Mouse (Mus musculus) limb, embryonic 14.5 days (tissue): ENCODE measurements around the gene Mob3b. TPM values are rescaled to one million over a fixed set of nuclear protein-coding genes. Genes with fewer than 3 reads are reported as not detected.

ENCODE experiments used
- ATAC-seq: fragments of 200-750 bp; cut with Nextera tagmentation; 2 replicates; pipeline ENCODE4 v1.8.0; 2017; ENCODE audit warnings: low read depth, moderate number of reproducible peaks, moderate TSS enrichment; ENCODE audit not compliant: low FRiP score
- DNase-seq: peaks from one replicate; pipeline ENCODE4 v3.0.0-alpha.2; 2015; ENCODE audit warnings: low spot score
- H3K27ac ChIP-seq: fragments of 300-500 bp; sonication (generic); replicated peaks from 2 replicates; pipeline ENCODE4 v1.5.1; 2014; ENCODE audit warnings: low read depth, mild to moderate bottlenecking, low read length, moderate library complexity, mixed read lengths
- H3K27me3 ChIP-seq: fragments of 300-500 bp; sonication (generic); 2 replicates; pipeline ENCODE4 v1.6.1; 2014; ENCODE audit warnings: low read length, mixed read lengths; ENCODE audit not compliant: control insufficient read depth, insufficient read depth
- H3K36me3 ChIP-seq: fragments of 300-500 bp; sonication (generic); 2 replicates; pipeline ENCODE4 v1.6.1; 2014; ENCODE audit warnings: mild to moderate bottlenecking, low read length, moderate library complexity, mixed read lengths; ENCODE audit not compliant: control insufficient read depth, insufficient read depth
- H3K4me1 ChIP-seq: fragments of 300-500 bp; sonication (generic); 2 replicates; pipeline ENCODE4 v1.6.1; 2014; ENCODE audit warnings: antibody characterized with exemption, low read length, mixed read lengths; ENCODE audit not compliant: control insufficient read depth, insufficient read depth
- H3K4me2 ChIP-seq: fragments of 300-500 bp; sonication (generic); replicated peaks from 2 replicates; pipeline ENCODE4 v1.6.1; 2014; ENCODE audit warnings: low read depth, mild to moderate bottlenecking, low read length, moderate library complexity; ENCODE audit not compliant: severe bottlenecking
- H3K4me3 ChIP-seq: fragments of 300-500 bp; sonication (generic); replicated peaks from 2 replicates; pipeline ENCODE4 v1.5.1; 2014; ENCODE audit warnings: low read length
- H3K9ac ChIP-seq: fragments of 300-500 bp; sonication (generic); 2 replicates; pipeline ENCODE4 v1.6.1; 2014; ENCODE audit warnings: mild to moderate bottlenecking, low read depth, low read length, moderate library complexity; ENCODE audit not compliant: severe bottlenecking
- H3K9me3 ChIP-seq: fragments of 300-500 bp; sonication (generic); 2 replicates; pipeline ENCODE4 v1.6.1; 2016; ENCODE audit warnings: low read length; ENCODE audit not compliant: control insufficient read depth
- POLR2A ChIP-seq: fragments of 200-500 bp; IDR thresholded peaks from 2 replicates; pipeline ENCODE4 v1.8.0; 2012; ENCODE audit warnings: inconsistent platforms, mild to moderate bottlenecking, moderate library complexity, borderline replicate concordance; ENCODE audit not compliant: insufficient read depth, insufficient read length; ENCODE audit errors: extremely low read depth
- WGBS: fragments of 180-500 bp; shearing (Covaris S2); extraction: QIAGEN DNeasy Blood & Tissue Kit; methylation state at CpG from one replicate; pipeline ENCODE4 v1.1.7; 2014; 5-methylcytosine and 5-hydroxymethylcytosine counted together
- polyA plus RNA-seq, 2 experiments: library from polyadenylated mRNA; depleted of rRNA in 1 of 2; stranded (reverse) in 1 of 2; unstranded in 1 of 2; fragments of >200 nt; fragmentation: Nextera tagmentation in 1 of 2; extraction: Ambion mirVana in 1 of 2; gene quantifications; 2 replicates each; pipeline versions ENCODE4 v1.2.1 to v1.2.3; 2012 to 2014

Mob3b gene
- polyA plus RNA-seq (2012; rRNA removed) (3.3 and 4.0 TPM in 2 replicates), polyA plus RNA-seq (2014; fragmentation: Nextera tagmentation; extraction: Ambion mirVana) (7.8 and 10.5 TPM in 2 replicates)

DNA sequence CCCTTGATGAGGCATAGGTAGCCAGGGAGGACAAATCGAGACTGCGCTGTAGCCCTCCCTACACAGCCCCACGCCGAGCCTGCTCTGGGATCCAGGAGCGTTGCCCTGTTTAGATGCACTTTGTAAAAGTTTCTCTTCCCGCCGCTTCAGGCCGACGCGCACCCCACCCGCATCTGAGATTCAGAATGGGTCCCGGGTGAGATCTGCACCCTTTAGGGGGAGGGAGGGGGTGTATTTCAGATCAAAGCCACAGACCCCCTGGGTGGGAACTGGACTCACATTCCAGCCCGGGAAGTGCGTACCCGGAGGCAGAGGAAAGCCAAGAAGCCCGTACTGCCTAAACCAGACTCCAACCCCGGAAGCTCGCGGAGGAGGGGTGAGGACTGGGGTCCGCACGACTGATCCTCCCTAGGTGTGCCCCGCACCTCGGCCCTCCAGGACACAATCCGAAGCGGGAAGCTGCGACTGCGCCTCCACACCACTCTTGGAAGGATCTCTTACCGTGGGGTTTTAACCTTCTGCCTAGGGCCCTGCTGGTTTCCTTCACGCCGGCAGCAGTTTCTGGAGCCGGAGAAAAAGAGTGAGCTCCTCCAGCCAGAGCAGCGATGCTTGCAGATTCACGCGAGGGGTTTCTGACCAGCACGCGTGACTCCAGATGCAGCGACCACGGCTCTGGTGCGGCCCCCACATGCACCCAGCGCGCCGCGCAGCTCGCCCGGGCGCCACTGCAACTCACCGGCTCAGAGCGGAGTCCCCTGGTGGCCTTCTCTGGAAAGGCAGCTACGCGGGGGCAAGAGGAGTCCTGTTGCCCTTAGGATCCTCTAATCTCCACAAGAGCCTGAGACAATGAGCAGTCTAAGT, at the start of gene Mob3b:
Mob3b (minus strand) TSS at position 734 of the 861 bp plus-strand sequence.
- peak within 1 kb of the TSS; percentile 89 for H3K27ac ChIP-seq
- peak within 1 kb of the TSS; percentile 67 for H3K9ac ChIP-seq
- no peaks in the 10 kb centered on the region for H3K27me3 ChIP-seq
- peaks cover 8% of the 10 kb centered on the region; the same call in 1 of the 2 replicates for H3K4me1 ChIP-seq
- H3K36me3 ChIP-seq = no peaks in the 10 kb centered on the region
- DNase-seq = peak; percentile 83
- H3K9me3 ChIP-seq = no peaks in the 10 kb centered on the region
- peak within 1 kb of the TSS; percentile 88 for H3K4me2 ChIP-seq
- peak; percentile 23; the same call in 1 of the 2 replicates for TF ChIP-seq POLR2A
- WGBS = under 1% methylated on average over 50 of the region's 50 CpGs
- peak within 1 kb of the TSS; percentile 61 for H3K4me3 ChIP-seq
- peak; percentile 77 for ATAC-seq

- Histone ChIP-seq H3K27me3 (no peaks in the 10 kb centered on the region), H3K36me3 (peaks cover 31% of the 10 kb centered on the region), H3K4me3 (no peak overlapping the region), H3K9me3 (no peaks in the 10 kb centered on the region), H3K4me1 (no peaks in the 10 kb centered on the region), H3K4me2 (no peak overlapping the region), H3K27ac (no peak overlapping the region), H3K9ac (no peak overlapping the region)
- 45% methylated on average over 7 of the region's 7 CpGs for WGBS
- DNase-seq (no peak), ATAC-seq (no peak)
- no peak for TF ChIP-seq POLR2A
Measured at GRCm38 (mm10) chr4:35204659-35205058, 47.4 kb upstream of the Mob3b start.

DNA sequence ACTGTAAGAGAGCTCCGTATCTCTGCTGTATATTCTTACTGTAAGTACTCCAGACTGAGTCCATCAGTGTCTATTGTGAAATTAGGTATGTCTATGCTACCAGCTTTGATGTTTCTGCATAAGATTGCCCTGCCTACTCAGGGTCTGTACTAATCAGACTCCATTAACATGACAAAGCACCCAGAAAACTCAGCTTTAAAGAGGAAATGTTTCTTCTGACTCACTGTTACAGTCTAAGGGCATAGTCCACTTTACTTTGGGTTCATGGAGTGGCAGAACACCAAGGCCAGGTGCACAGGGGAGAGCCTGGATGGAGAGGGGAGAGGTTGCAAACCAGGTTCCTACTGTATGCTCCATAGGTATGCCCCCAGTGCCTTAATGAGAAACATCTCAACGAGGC, 46.4 kb upstream of the Mob3b start:
- no peaks in the 10 kb centered on the region for H3K27me3 ChIP-seq

DNA sequence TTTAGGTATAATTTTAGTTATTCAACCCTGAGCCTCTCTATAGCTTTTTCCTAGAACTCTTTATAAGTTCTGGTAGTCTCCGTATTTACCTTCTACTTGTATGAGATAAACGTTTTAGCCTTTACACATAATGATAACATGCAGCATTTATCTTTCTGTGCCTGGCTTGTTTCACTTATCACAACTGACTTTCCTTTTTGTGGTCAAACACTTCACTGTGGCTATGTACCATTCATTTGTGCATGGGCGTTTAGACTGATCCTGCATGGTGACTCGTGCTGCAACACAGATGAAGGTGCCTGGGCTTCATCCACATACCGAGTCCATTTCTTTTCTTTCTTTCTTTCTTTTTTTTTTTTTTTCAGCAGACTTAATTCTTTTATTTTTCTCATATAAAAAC, 44.4 kb upstream of the Mob3b start:
- H3K4me3 ChIP-seq = no peak overlapping the region
- H3K4me2 ChIP-seq = no peak overlapping the region
- H3K4me1 ChIP-seq = no peaks in the 10 kb centered on the region
- H3K36me3 ChIP-seq = peaks cover 36% of the 10 kb centered on the region
- no peak for DNase-seq
- no peaks in the 10 kb centered on the region for H3K27me3 ChIP-seq
- H3K9me3 ChIP-seq = no peaks in the 10 kb centered on the region
- no peak for ATAC-seq
- 93% methylated on average over 5 of the region's 5 CpGs for WGBS
- TF ChIP-seq POLR2A = no peak
- H3K9ac ChIP-seq = no peak overlapping the region
- no peak overlapping the region for H3K27ac ChIP-seq

More for the DNA sequence above, 46.4 kb upstream of the Mob3b start:
- Histone ChIP-seq H3K36me3 (peaks cover 29% of the 10 kb centered on the region), H3K4me2 (no peak overlapping the region), H3K9ac (no peak overlapping the region), H3K4me1 (no peaks in the 10 kb centered on the region), H3K4me3 (no peak overlapping the region), H3K9me3 (no peaks in the 10 kb centered on the region), H3K27ac (no peak overlapping the region)
- 94% methylated on average over 2 of the region's 2 CpGs for WGBS
- no peak for ATAC-seq
- TF ChIP-seq POLR2A = no peak
- no peak for DNase-seq

DNA sequence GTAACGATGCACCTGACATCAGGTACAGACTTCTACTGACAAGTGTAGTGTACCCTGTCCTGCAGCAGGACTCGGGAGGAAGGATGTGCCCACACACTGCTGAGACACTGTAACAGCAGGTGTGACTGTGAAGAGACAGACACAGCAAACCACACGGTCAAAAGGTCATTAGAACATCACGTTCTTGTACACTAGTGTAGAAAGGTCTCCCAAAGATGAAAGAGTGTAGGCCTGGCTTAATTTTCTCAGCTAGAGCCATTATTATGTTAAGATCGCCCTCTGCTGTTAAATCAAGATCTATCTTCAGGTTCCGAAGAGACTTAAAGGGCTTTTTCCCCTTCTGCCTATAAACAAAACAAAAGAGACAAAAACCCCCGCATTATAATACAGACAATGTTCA, 35.4 kb upstream of the Mob3b start:
- no peaks in the 10 kb centered on the region for H3K4me1 ChIP-seq
- H3K9me3 ChIP-seq = no peaks in the 10 kb centered on the region
- 52% methylated on average over 7 of the region's 7 CpGs for WGBS
- H3K9ac ChIP-seq = no peak overlapping the region
- ATAC-seq (no peak), DNase-seq (peak; percentile 44)
- no peaks in the 10 kb centered on the region for H3K27me3 ChIP-seq
- no peak overlapping the region for H3K4me3 ChIP-seq
- H3K4me2 ChIP-seq = no peak overlapping the region
- H3K36me3 ChIP-seq = peaks cover 27% of the 10 kb centered on the region
- TF ChIP-seq POLR2A = no peak
- H3K27ac ChIP-seq = no peak overlapping the region
